Mouse (Mus musculus) liver, postnatal 0 days (tissue): ENCODE data around the gene Kif9. TPM values are rescaled to one million over a fixed set of nuclear protein-coding genes. Genes with fewer than 3 reads are reported as not detected.

ENCODE experiments used
- ATAC-seq: fragments of 200-750 bp; cut with Nextera tagmentation; 2 replicates; pipeline ENCODE4 v1.8.0; 2017; ENCODE audit warnings: mild to moderate bottlenecking, moderate library complexity
- DNase-seq: peaks from one replicate; pipeline ENCODE4 v3.0.0-alpha.2; 2016
- H3K27ac ChIP-seq: fragments of 300-500 bp; sonication (generic); 2 replicates; pipeline ENCODE4 v1.5.1; 2014; ENCODE audit warnings: antibody characterized with exemption, moderate library complexity, mild to moderate bottlenecking, low read depth
- H3K27me3 ChIP-seq: fragments of 300-500 bp; sonication (generic); 2 replicates; pipeline ENCODE4 v1.6.1; 2014; ENCODE audit warnings: low read length, control low read depth, mixed read lengths; ENCODE audit not compliant: insufficient read depth
- H3K36me3 ChIP-seq: fragments of 300-500 bp; sonication (generic); replicated peaks from 2 replicates; pipeline ENCODE4 v1.6.1; 2014; ENCODE audit warnings: mild to moderate bottlenecking, control low read depth, low read length, moderate library complexity, mixed read lengths; ENCODE audit not compliant: insufficient read depth
- H3K4me1 ChIP-seq: fragments of 300-500 bp; sonication (generic); 2 replicates; pipeline ENCODE4 v1.6.1; 2014; ENCODE audit warnings: antibody characterized with exemption, mild to moderate bottlenecking, control low read depth; ENCODE audit not compliant: insufficient read depth
- H3K4me2 ChIP-seq: fragments of 300-500 bp; sonication (generic); 2 replicates; pipeline ENCODE4 v1.6.1; 2014; ENCODE audit warnings: low read depth, mild to moderate bottlenecking, low read length, moderate library complexity, mixed read lengths
- H3K4me3 ChIP-seq: fragments of 300-500 bp; sonication (generic); 2 replicates; pipeline ENCODE4 v1.5.1; 2014; ENCODE audit warnings: low read depth, low read length
- H3K9ac ChIP-seq: fragments of 300-500 bp; sonication (generic); replicated peaks from 2 replicates; pipeline ENCODE4 v1.6.1; 2014; ENCODE audit warnings: mild to moderate bottlenecking, moderate library complexity
- H3K9me3 ChIP-seq: fragments of 300-500 bp; sonication (generic); 2 replicates; pipeline ENCODE4 v1.6.1; 2016; ENCODE audit warnings: mild to moderate bottlenecking, control low read depth, low read length, mixed read lengths
- CTCF ChIP-seq: sonication (generic); IDR thresholded peaks from 2 replicates; pipeline ENCODE4 v1.5.1; 2016; ENCODE audit warnings: antibody characterized with exemption, low read depth
- EP300 ChIP-seq: IDR thresholded peaks from 2 replicates; pipeline ENCODE4 v1.6.1; 2016; ENCODE audit warnings: antibody characterized with exemption, low read depth, mild to moderate bottlenecking
- WGBS: fragments of 180-500 bp; shearing (Covaris S2); extraction: QIAGEN DNeasy Blood & Tissue Kit; methylation state at CpG from one replicate; pipeline ENCODE4 v1.1.7; 2014; ENCODE audit not compliant: insufficient replicate concordance; 5-methylcytosine and 5-hydroxymethylcytosine counted together
- polyA plus RNA-seq: library from polyadenylated mRNA; unstranded; fragments of >200 nt; fragmentation: Nextera tagmentation; extraction: Ambion mirVana; gene quantifications from 2 replicates; pipeline ENCODE4 v1.2.1, GENCODE M21; 2015

Kif9 gene
- polyA plus RNA-seq, result 0.09 and 0.53 TPM in 2 replicates

GRCm38 (mm10) chr9:110476124-110477091, at the start of gene Kif9, which contains the start of gene Klhl18:
Kif9 (plus strand) TSS chr9:110476958.
Klhl18 (minus strand) TSS chr9:110476694.
- no peaks in the 10 kb centered on the region for H3K27me3 ChIP-seq
- peak within 1 kb of the TSS; percentile 91 for H3K4me2 ChIP-seq
- peak within 1 kb of the TSS; percentile 59 for H3K4me3 ChIP-seq
- ATAC-seq (peak; percentile 99), DNase-seq (peak; percentile 96)
- H3K4me1 ChIP-seq, result peaks cover 16% of the 10 kb centered on the region
- peak within 1 kb of the TSS; percentile 76 for H3K9ac ChIP-seq
- WGBS, result under 1% methylated on average over 53 of the region's 53 CpGs
- TF ChIP-seq EP300 (no peak), CTCF (no peak)
- H3K36me3 ChIP-seq, result no peaks in the 10 kb centered on the region
- peak within 1 kb of the TSS; percentile 90 for H3K27ac ChIP-seq
- no peaks in the 10 kb centered on the region for H3K9me3 ChIP-seq

- H3K27me3 ChIP-seq, result no peaks in the 10 kb centered on the region
- ATAC-seq (no peak), DNase-seq (no peak)
- 72% methylated on average over 8 of the region's 8 CpGs for WGBS
- H3K4me3 ChIP-seq, result no peak overlapping the region
- H3K4me1 ChIP-seq, result no peaks in the 10 kb centered on the region
- no peak overlapping the region for H3K27ac ChIP-seq
- no peak overlapping the region for H3K4me2 ChIP-seq
- H3K36me3 ChIP-seq, result peaks cover 12% of the 10 kb centered on the region
- no peak overlapping the region for H3K9ac ChIP-seq
- no peak for TF ChIP-seq EP300
- no peak for TF ChIP-seq CTCF
- no peaks in the 10 kb centered on the region for H3K9me3 ChIP-seq
These were observed 45.5 kb upstream of the Kif9 start for GRCm38 (mm10) chr9:110431241-110431640.

- WGBS, result 85% methylated on average over 2 of the region's 2 CpGs
- peaks cover 17% of the 10 kb centered on the region for H3K36me3 ChIP-seq
- H3K4me2 ChIP-seq, result no peak overlapping the region
- H3K9me3 ChIP-seq, result no peaks in the 10 kb centered on the region
- H3K4me3 ChIP-seq, result no peak overlapping the region
- DNase-seq (no peak), ATAC-seq (no peak)
- H3K27ac ChIP-seq, result no peak overlapping the region
- H3K9ac ChIP-seq, result no peak overlapping the region
- H3K27me3 ChIP-seq, result no peaks in the 10 kb centered on the region
- no peaks in the 10 kb centered on the region for H3K4me1 ChIP-seq
- TF ChIP-seq EP300, result no peak
- no peak for TF ChIP-seq CTCF
These were observed 43.7 kb upstream of the Kif9 start for GRCm38 (mm10) chr9:110433045-110433444.

GRCm38 (mm10) chr9:110436041-110436440, 40.7 kb upstream of the Kif9 start:
- H3K27ac ChIP-seq, result no peak overlapping the region
- no peak overlapping the region for H3K4me2 ChIP-seq
- no peaks in the 10 kb centered on the region for H3K27me3 ChIP-seq
- no peaks in the 10 kb centered on the region for H3K9me3 ChIP-seq
- DNase-seq (no peak), ATAC-seq (no peak)
- 90% methylated on average over 11 of the region's 11 CpGs for WGBS
- TF ChIP-seq CTCF (no peak), EP300 (no peak)
- peaks cover 16% of the 10 kb centered on the region for H3K36me3 ChIP-seq
- H3K4me1 ChIP-seq, result no peaks in the 10 kb centered on the region; the same call in 1 of the 2 replicates
- no peak overlapping the region for H3K4me3 ChIP-seq
- H3K9ac ChIP-seq, result no peak overlapping the region

GRCm38 (mm10) chr9:110440049-110440448, 36.7 kb upstream of the Kif9 start:
- Histone ChIP-seq H3K4me2 (no peak overlapping the region), H3K9ac (no peak overlapping the region), H3K27me3 (no peaks in the 10 kb centered on the region), H3K4me3 (no peak overlapping the region), H3K27ac (no peak overlapping the region), H3K36me3 (peaks cover 22% of the 10 kb centered on the region), H3K9me3 (no peaks in the 10 kb centered on the region), H3K4me1 (no peaks in the 10 kb centered on the region; the same call in 1 of the 2 replicates)
- whole genome bisulfite sequencing, result 35% methylated on average over 3 of the region's 5 CpGs
- TF ChIP-seq CTCF (no peak), EP300 (no peak)
- ATAC-seq (no peak; the same call in 1 of the 2 replicates), DNase-seq (no peak)

GRCm38 (mm10) chr9:110440559-110440958, 36.2 kb upstream of the Kif9 start:
- DNase-seq (no peak), ATAC-seq (peak; percentile 63; the same call in 1 of the 2 replicates)
- H3K9me3 ChIP-seq, result no peaks in the 10 kb centered on the region
- no peak overlapping the region for H3K4me2 ChIP-seq
- TF ChIP-seq EP300 (no peak), CTCF (no peak)
- no peak overlapping the region for H3K9ac ChIP-seq
- no peak overlapping the region for H3K27ac ChIP-seq
- H3K27me3 ChIP-seq, result no peaks in the 10 kb centered on the region
- no peaks in the 10 kb centered on the region; the same call in 1 of the 2 replicates for H3K4me1 ChIP-seq
- H3K4me3 ChIP-seq, result no peak overlapping the region
- 43% methylated on average over 6 of the region's 6 CpGs for WGBS
- peaks cover 18% of the 10 kb centered on the region for H3K36me3 ChIP-seq
